8 mouse cellular contexts compared by ENCODE assay signal in genomic region chr10:19613111-19613753, GRCm38 (mm10). TPM values are rescaled to one million over a fixed set of nuclear protein-coding genes. Genes with fewer than 3 reads are reported as not detected.
DNase-seq lines count a peak whose midpoint lies in the region; ATAC-seq and TF ChIP-seq lines count a peak whose summit lies in the region.

No protein-coding gene starts in this region.

- H3K27me3 ChIP-seq in heart, embryonic 14.5 days (ENCODE audit: control insufficient read depth, insufficient read depth, low read length) = no peaks in the 10 kb centered on the region
- H3K27me3 ChIP-seq in lung, postnatal 0 days (replicated peaks; ENCODE audit: insufficient read depth, low read length) = no peaks in the 10 kb centered on the region
- no peaks in the 10 kb centered on the region for H3K27me3 ChIP-seq in hindbrain, embryonic 14.5 days (ENCODE audit: control insufficient read depth, insufficient read depth, low read length)

- TF ChIP-seq CTCF in lung, postnatal 0 days (IDR thresholded peaks at IDR 0.05) = no peak

- no peaks in the 10 kb centered on the region for H3K9me3 ChIP-seq in heart, embryonic 14.5 days (ENCODE audit: control insufficient read depth, low read length)
- H3K9me3 ChIP-seq in lung, postnatal 0 days (ENCODE audit: low read length) = no peaks in the 10 kb centered on the region
- no peaks in the 10 kb centered on the region for H3K9me3 ChIP-seq in hindbrain, embryonic 14.5 days (ENCODE audit: control insufficient read depth, low read length)

- H3K36me3 ChIP-seq in heart, embryonic 14.5 days (ENCODE audit: control insufficient read depth, insufficient read depth, low read length) = peaks cover 23% of the 10 kb centered on the region
- H3K36me3 ChIP-seq in lung, postnatal 0 days (ENCODE audit: insufficient read depth, low read length) = peaks cover 2% of the 10 kb centered on the region; the same call in 1 of the 2 replicates
- no peaks in the 10 kb centered on the region for H3K36me3 ChIP-seq in hindbrain, embryonic 14.5 days (replicated peaks; ENCODE audit: control insufficient read depth, insufficient read depth)

- no peak for ATAC-seq in heart, embryonic 14.5 days (ENCODE audit: insufficient number of reproducible peaks, insufficient read depth, low FRiP score, low read depth)
- ATAC-seq in lung, postnatal 0 days = peak; percentile 74
- no peak for ATAC-seq in hindbrain, embryonic 14.5 days (ENCODE audit: low FRiP score)

- intact Hi-C loops in left cerebral cortex, postnatal 10 days (cut with DNase I) = no loop called here

- peak overlapping the region; percentile 46 for H3K4me2 ChIP-seq in heart, embryonic 14.5 days (ENCODE audit: low read length)
- H3K4me2 ChIP-seq in lung, postnatal 0 days (replicated peaks; ENCODE audit: low read depth, low read length) = 0 out of 2 replicates have a peak overlapping the region, but pooled peaks have one; percentile 11
- no peak overlapping the region for H3K4me2 ChIP-seq in hindbrain, embryonic 14.5 days (replicated peaks)

- DNase-seq in 3T3-L1 (ENCODE audit: low read depth, low spot score) (peak; percentile 3), NIH3T3 (ENCODE audit: low read depth) (peak; percentile 40)
- peak; percentile 89 for DNase-seq in lung, postnatal 0 days (ENCODE audit: low spot score)
- DNase-seq in thymus, postnatal 25 days = peak; percentile 54
- DNase-seq in frontal cortex, postnatal 25 days (ENCODE audit: low spot score in 2 of 2) = no peak
- DNase-seq in left cerebral cortex, postnatal 10 days (ENCODE audit: extremely low spot score in 1 of 2, low spot score in 2 of 2) = no peak
- DNase-seq in hindbrain, embryonic 14.5 days (ENCODE audit: low spot score) = no peak

- 19% methylated on average over 7 of the region's 7 CpGs for WGBS in heart, embryonic 14.5 days
- 9% methylated on average over 7 of the region's 7 CpGs for WGBS in lung, postnatal 0 days
- WGBS in hindbrain, embryonic 14.5 days = 72% methylated on average over 7 of the region's 7 CpGs

- peaks cover 4 to 12% of the 10 kb centered on the region in 2 experiments for H3K4me1 ChIP-seq in heart, embryonic 14.5 days (ENCODE audit: control insufficient read depth in 2 of 2, insufficient read depth in 2 of 2, low read length in 2 of 2)
- peaks cover 19% of the 10 kb centered on the region for H3K4me1 ChIP-seq in lung, postnatal 0 days (ENCODE audit: insufficient read depth, low read depth, low read length)
- H3K4me1 ChIP-seq in hindbrain, embryonic 14.5 days (replicated peaks; ENCODE audit: control insufficient read depth, insufficient read depth, low read length) = no peaks in the 10 kb centered on the region

- peak overlapping the region; percentile 47 to 75 for H3K27ac ChIP-seq in heart, embryonic 14.5 days (replicated peaks in 1 of 2; ENCODE audit: control insufficient read depth in 1 of 2, insufficient read depth in 1 of 2, low read depth in 2 of 2, low read length in 2 of 2)
- peak overlapping the region; percentile 85 for H3K27ac ChIP-seq in lung, postnatal 0 days (ENCODE audit: low read length)
- no peak overlapping the region for H3K27ac ChIP-seq in hindbrain, embryonic 14.5 days

- H3K9ac ChIP-seq in heart, embryonic 14.5 days (ENCODE audit: low read length) = no peak overlapping the region; the same call in 1 of the 2 replicates
- H3K9ac ChIP-seq in lung, postnatal 0 days (replicated peaks; ENCODE audit: low read depth) = no peak overlapping the region
- H3K9ac ChIP-seq in hindbrain, embryonic 14.5 days = no peak overlapping the region

- TF ChIP-seq EP300 in lung, postnatal 0 days (IDR thresholded peaks at IDR 0.05) = peak; percentile 71; the same call in 1 of the 2 replicates

- no peak overlapping the region for H3K4me3 ChIP-seq in heart, embryonic 14.5 days (ENCODE audit: control insufficient read depth in 1 of 2, insufficient read depth in 1 of 2, low read depth in 1 of 2, low read length in 2 of 2)
- H3K4me3 ChIP-seq in lung, postnatal 0 days (ENCODE audit: low read depth, low read length) = no peak overlapping the region
- no peak overlapping the region for H3K4me3 ChIP-seq in hindbrain, embryonic 14.5 days (replicated peaks; ENCODE audit: low read length)

RNA-seq across cellular contexts. Expression of gene Il22ra2, which starts 8.6 kb away (rescaled TPM):
- 0.08 TPM in 1 of 2 replicates, not detected in the other for polyA plus RNA-seq in heart, embryonic 14.5 days (2014; fragmentation: Nextera tagmentation; extraction: Ambion mirVana)
- 0.05 and 0.12 TPM in 2 replicates for polyA plus RNA-seq in lung, postnatal 0 days (2015; fragmentation: Nextera tagmentation; extraction: Ambion mirVana)
- total RNA-seq in left cerebral cortex, postnatal 10 days (2021) = not detected
- polyA plus RNA-seq in hindbrain, embryonic 14.5 days (2014; fragmentation: Nextera tagmentation; extraction: Ambion mirVana) = not detected in 2 replicates

RNA-seq across cellular contexts. Expression of gene Ifngr1, which starts 21.5 kb away (rescaled TPM):
- polyA plus RNA-seq in heart, embryonic 14.5 days (2014; fragmentation: Nextera tagmentation; extraction: Ambion mirVana) = 41.8 and 42.2 TPM in 2 replicates
- polyA plus RNA-seq in lung, postnatal 0 days (2015; fragmentation: Nextera tagmentation; extraction: Ambion mirVana) = 138 and 159 TPM in 2 replicates
- 10 to 100 TPM; 13.3 to 16.2 TPM for total RNA-seq in left cerebral cortex, postnatal 10 days (2021)
- polyA plus RNA-seq in hindbrain, embryonic 14.5 days (2014; fragmentation: Nextera tagmentation; extraction: Ambion mirVana) = 28.8 TPM in 2 replicates

Comparison
In these comparisons a context has a peak if more than half of its experiments do, and no peak if none do; other contexts are left out.
1. DNase-seq: peak in 3T3-L1 (single experiment), NIH3T3 (single experiment), lung, postnatal 0 days (single experiment) and thymus, postnatal 25 days (single experiment); none in frontal cortex, postnatal 25 days (0 of 2), left cerebral cortex, postnatal 10 days (0 of 2) and hindbrain, embryonic 14.5 days (single experiment).